Mouse (Mus musculus) forebrain, embryonic 12.5 days (tissue): ENCODE measurements around the gene Coro6. TPM values are rescaled to one million over a fixed set of nuclear protein-coding genes. Genes with fewer than 3 reads are reported as not detected.

ENCODE experiments used
- ATAC-seq: fragments of 200-750 bp; cut with Nextera tagmentation; 2 replicates; pipeline ENCODE4 v1.8.0; 2017; ENCODE audit warnings: moderate TSS enrichment; ENCODE audit not compliant: low FRiP score
- H3K27ac ChIP-seq: fragments of 300-500 bp; sonication (generic); 2 replicates; pipeline ENCODE4 v1.5.1; 2016; ENCODE audit warnings: mild to moderate bottlenecking
- H3K27me3 ChIP-seq: fragments of 300-500 bp; sonication (generic); 2 replicates; pipeline ENCODE4 v1.6.1; 2016; ENCODE audit warnings: mild to moderate bottlenecking
- H3K36me3 ChIP-seq: fragments of 300-500 bp; sonication (generic); replicated peaks from 2 replicates; pipeline ENCODE4 v1.6.1; 2016; ENCODE audit warnings: mild to moderate bottlenecking
- H3K4me1 ChIP-seq: fragments of 300-500 bp; sonication (generic); 2 replicates; pipeline ENCODE4 v1.6.1; 2016
- H3K4me2 ChIP-seq: fragments of 300-500 bp; sonication (generic); 2 replicates; pipeline ENCODE4 v1.6.1; 2016; ENCODE audit warnings: mild to moderate bottlenecking, moderate library complexity
- H3K4me3 ChIP-seq: fragments of 300-500 bp; sonication (generic); replicated peaks from 2 replicates; pipeline ENCODE4 v1.5.1; 2016; ENCODE audit warnings: mild to moderate bottlenecking
- H3K9ac ChIP-seq: fragments of 300-500 bp; sonication (generic); 2 replicates; pipeline ENCODE4 v1.6.1; 2016; ENCODE audit warnings: mild to moderate bottlenecking
- H3K9me3 ChIP-seq: fragments of 300-500 bp; sonication (generic); 2 replicates; pipeline ENCODE4 v1.6.1; 2016
- WGBS: fragments of 180-500 bp; shearing (Covaris S2); methylation state at CpG from one replicate; pipeline ENCODE4 v1.1.7; 2016; 5-methylcytosine and 5-hydroxymethylcytosine counted together
- polyA plus RNA-seq: library from polyadenylated mRNA; unstranded; fragments of >200 nt; fragmentation: Nextera tagmentation; extraction: Ambion mirVana; gene quantifications from 2 replicates; pipeline ENCODE4 v1.2.1, GENCODE M21; 2016

Gene Coro6
- polyA plus RNA-seq, 1 experiment from 2014 or later, result 0.10 TPM

GRCm38 (mm10) chr11:77467784-77468183 lies 5.6 kb downstream of the Coro6 start:
- peaks cover 67% of the 10 kb centered on the region for H3K27me3 ChIP-seq
- WGBS, result 10% methylated on average over 20 of the region's 20 CpGs

DNA sequence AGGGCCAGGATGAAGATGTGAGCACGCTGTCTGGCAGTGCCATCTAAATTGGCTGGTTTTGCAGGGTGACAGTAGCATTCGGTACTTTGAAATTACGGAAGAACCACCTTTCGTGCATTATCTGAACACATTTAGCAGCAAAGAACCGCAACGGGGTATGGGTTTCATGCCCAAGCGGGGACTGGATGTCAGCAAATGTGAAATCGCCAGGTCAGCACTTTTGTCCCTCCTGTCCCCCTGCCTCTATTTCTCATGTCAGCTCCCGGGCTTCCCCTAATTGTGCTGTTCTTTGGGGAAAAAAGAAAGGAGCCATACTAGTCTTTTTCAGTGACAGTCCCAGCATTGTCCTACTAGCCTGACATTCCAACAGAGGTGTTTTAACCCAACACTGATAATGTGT lies 6.2 kb downstream of the Coro6 start:
- 86% methylated on average over 9 of the region's 9 CpGs for WGBS
- Histone ChIP-seq H3K4me3 (no peak overlapping the region), H3K4me2 (no peak overlapping the region), H3K36me3 (peaks cover 34% of the 10 kb centered on the region), H3K4me1 (peaks cover 6% of the 10 kb centered on the region; the same call in 1 of the 2 replicates), H3K9ac (no peak overlapping the region), H3K27me3 (peaks cover 61% of the 10 kb centered on the region), H3K27ac (no peak overlapping the region), H3K9me3 (no peaks in the 10 kb centered on the region)
- no peak for ATAC-seq

More at GRCm38 (mm10) chr11:77467784-77468183, 5.6 kb downstream of the Coro6 start:
- no peaks in the 10 kb centered on the region for H3K9me3 ChIP-seq
- H3K36me3 ChIP-seq, result peaks cover 28% of the 10 kb centered on the region
- no peak overlapping the region for H3K9ac ChIP-seq
- peaks cover 9% of the 10 kb centered on the region for H3K4me1 ChIP-seq
- peak overlapping the region; percentile 31 for H3K4me2 ChIP-seq
- no peak for ATAC-seq
- no peak overlapping the region for H3K27ac ChIP-seq
- H3K4me3 ChIP-seq, result no peak overlapping the region

DNA sequence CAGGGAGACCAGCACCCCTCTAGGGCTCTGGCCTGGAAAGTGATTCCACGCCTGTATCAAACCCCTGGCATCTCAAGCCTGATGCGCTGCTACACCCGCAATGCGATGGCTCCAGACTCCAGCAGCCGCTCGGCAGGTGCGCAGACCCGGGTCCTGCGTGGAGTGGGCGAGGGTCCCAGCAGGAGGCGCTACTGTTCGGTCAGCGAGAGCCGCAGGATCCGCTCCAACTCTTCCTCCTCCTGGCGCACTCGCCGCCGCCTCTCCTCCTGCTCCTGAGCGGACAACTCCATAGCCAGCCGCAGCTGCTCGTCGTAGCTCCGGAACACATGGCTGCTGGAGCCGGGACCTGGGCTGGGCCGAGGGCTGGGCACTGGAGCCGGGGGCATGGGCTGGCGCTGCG lies 9.2 kb downstream of the Coro6 start:
- Histone ChIP-seq H3K9ac (no peak overlapping the region), H3K27me3 (peaks cover 31% of the 10 kb centered on the region), H3K36me3 (peaks cover 54% of the 10 kb centered on the region), H3K4me1 (peaks cover 6% of the 10 kb centered on the region; the same call in 1 of the 2 replicates), H3K27ac (no peak overlapping the region), H3K9me3 (no peaks in the 10 kb centered on the region), H3K4me2 (no peak overlapping the region), H3K4me3 (no peak overlapping the region)
- no peak for ATAC-seq
- 75% methylated on average over 26 of the region's 29 CpGs for WGBS

DNA sequence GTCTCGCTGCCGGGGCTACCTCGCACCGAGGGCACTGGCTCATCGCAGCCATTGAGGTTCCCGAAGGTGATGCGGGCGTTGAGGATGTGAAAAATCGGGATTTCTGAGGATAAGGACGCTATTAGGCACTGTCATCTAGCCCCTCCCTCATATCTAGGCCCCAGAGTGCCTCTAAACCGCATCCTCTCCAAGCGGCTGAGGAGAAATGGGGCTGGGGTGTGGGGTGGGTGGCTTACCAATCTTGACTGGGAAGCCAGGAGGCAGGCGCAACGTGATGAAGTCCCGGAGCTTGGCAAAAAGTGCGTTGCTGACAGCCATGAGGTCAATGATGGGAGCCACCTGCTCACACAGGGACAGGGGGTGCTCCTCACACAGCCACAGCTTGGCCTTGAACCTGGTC lies 10.6 kb downstream of the Coro6 start:
- no peak for ATAC-seq
- Histone ChIP-seq H3K4me1 (peaks cover 3% of the 10 kb centered on the region; the same call in 1 of the 2 replicates), H3K4me2 (no peak overlapping the region), H3K36me3 (peaks cover 57% of the 10 kb centered on the region), H3K4me3 (no peak overlapping the region), H3K27me3 (peaks cover 18% of the 10 kb centered on the region), H3K9me3 (no peaks in the 10 kb centered on the region), H3K27ac (no peak overlapping the region), H3K9ac (no peak overlapping the region)
- 91% methylated on average over 16 of the region's 16 CpGs for WGBS

DNA sequence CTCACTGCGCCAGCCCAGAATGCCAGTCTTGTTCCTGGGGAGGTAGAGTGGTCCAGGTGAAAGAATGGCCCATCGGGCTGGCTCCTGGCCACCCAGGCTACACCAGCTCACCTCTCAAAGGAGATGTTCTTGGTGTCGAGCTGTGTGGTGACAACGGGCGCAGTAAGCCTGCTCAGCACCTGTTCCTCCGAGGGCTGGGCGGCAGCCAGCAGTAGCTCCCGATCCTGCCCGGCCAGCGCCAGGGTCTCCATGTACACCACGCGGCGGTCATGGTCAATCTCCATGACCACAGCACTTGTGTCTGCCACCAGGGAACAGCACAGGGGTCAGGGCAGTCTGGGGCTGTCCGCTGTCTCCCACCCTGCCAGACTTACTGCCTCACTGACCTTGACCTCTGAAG lies 14.0 kb downstream of the Coro6 start:
- Histone ChIP-seq H3K9me3 (no peaks in the 10 kb centered on the region), H3K4me3 (no peak overlapping the region), H3K27ac (no peak overlapping the region), H3K36me3 (peaks cover 44% of the 10 kb centered on the region), H3K4me1 (0 out of 2 replicates have a peak, but pooled peaks cover 4% of the 10 kb centered on the region), H3K9ac (no peak overlapping the region), H3K4me2 (no peak overlapping the region), H3K27me3 (no peaks in the 10 kb centered on the region)
- no peak for ATAC-seq
- WGBS, result 95% methylated on average over 14 of the region's 14 CpGs

GRCm38 (mm10) chr11:77476895-77477294 lies 14.7 kb downstream of the Coro6 start:
- Histone ChIP-seq H3K9ac (no peak overlapping the region), H3K27ac (no peak overlapping the region), H3K4me1 (peaks cover 8% of the 10 kb centered on the region; the same call in 1 of the 2 replicates), H3K4me2 (no peak overlapping the region), H3K27me3 (no peaks in the 10 kb centered on the region), H3K36me3 (peaks cover 38% of the 10 kb centered on the region), H3K9me3 (no peaks in the 10 kb centered on the region), H3K4me3 (no peak overlapping the region)
- ATAC-seq, result no peak
- WGBS, result 90% methylated on average over 6 of the region's 6 CpGs

DNA sequence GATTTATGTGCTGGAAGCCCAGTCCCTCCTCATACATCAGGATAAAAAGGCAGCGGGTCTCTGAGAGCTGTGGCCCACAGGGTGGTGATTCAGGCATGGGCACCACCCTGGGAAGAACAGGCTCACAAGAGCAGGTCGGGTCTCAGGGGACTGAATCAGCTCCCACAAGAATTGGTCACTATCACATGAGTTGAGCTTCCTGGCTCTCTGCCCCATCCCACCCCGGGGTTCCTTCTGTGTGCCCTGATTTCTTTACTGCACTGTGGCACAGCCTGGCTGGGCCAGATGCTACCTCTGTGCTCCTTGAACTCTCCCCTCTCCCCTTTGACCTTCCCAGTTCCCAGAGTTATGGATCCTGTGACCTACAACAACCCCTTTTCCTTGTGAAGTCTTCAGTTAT lies 20.8 kb downstream of the Coro6 start:
- no peak overlapping the region for H3K4me2 ChIP-seq
- no peak overlapping the region for H3K4me3 ChIP-seq
- no peak overlapping the region for H3K9ac ChIP-seq
- no peaks in the 10 kb centered on the region for H3K27me3 ChIP-seq
- WGBS, result 70% methylated on average over 3 of the region's 3 CpGs
- peaks cover 55% of the 10 kb centered on the region for H3K4me1 ChIP-seq
- no peaks in the 10 kb centered on the region for H3K9me3 ChIP-seq
- ATAC-seq, result no peak
- peaks cover 3% of the 10 kb centered on the region; the same call in 1 of the 2 replicates for H3K36me3 ChIP-seq
- no peak overlapping the region for H3K27ac ChIP-seq

GRCm38 (mm10) chr11:77483510-77484255 lies 21.5 kb downstream of the Coro6 start:
- Histone ChIP-seq H3K36me3 (peaks cover 3% of the 10 kb centered on the region; the same call in 1 of the 2 replicates), H3K9ac (no peak overlapping the region), H3K27ac (no peak overlapping the region), H3K9me3 (no peaks in the 10 kb centered on the region), H3K4me2 (no peak overlapping the region), H3K4me1 (peaks cover 62% of the 10 kb centered on the region), H3K27me3 (no peaks in the 10 kb centered on the region), H3K4me3 (no peak overlapping the region)
- 84% methylated on average over 11 of the region's 11 CpGs for WGBS
- ATAC-seq, result no peak

DNA sequence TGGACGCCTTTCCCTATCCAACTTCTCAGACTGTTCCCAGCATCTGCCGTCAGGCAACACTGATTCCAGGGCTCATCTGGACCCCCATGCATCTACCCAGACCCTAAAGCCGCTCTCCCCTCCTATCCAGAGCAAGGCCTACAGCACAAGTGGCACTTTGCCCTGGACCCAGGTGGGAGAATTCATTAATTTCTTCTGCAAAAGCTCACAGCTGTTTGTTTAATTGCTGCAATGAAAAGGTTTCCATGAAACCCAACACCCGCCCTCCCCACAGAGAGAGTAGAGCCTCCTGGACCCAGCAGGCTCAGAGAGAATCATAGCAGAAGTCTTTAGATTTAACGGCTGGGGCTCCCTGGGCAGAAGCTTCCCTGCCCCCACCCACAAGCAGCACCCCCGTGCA lies 23.0 kb downstream of the Coro6 start:
- no peak; the same call in 1 of the 2 replicates for ATAC-seq
- Histone ChIP-seq H3K4me1 (peaks cover 67% of the 10 kb centered on the region), H3K4me2 (peak overlapping the region; percentile 81), H3K36me3 (peaks cover 3% of the 10 kb centered on the region; the same call in 1 of the 2 replicates), H3K9ac (no peak overlapping the region; the same call in 1 of the 2 replicates), H3K9me3 (no peaks in the 10 kb centered on the region), H3K4me3 (0 out of 2 replicates have a peak overlapping the region, but pooled peaks have one; percentile 1), H3K27ac (peak overlapping the region; percentile 57), H3K27me3 (no peaks in the 10 kb centered on the region)
- 35% methylated on average over 6 of the region's 6 CpGs for WGBS

GRCm38 (mm10) chr11:77486798-77487197 lies 24.6 kb downstream of the Coro6 start:
- H3K4me2 ChIP-seq, result peak overlapping the region; percentile 81
- 56% methylated on average over 5 of the region's 5 CpGs for WGBS
- H3K27ac ChIP-seq, result peak overlapping the region; percentile 57
- peaks cover 3% of the 10 kb centered on the region; the same call in 1 of the 2 replicates for H3K36me3 ChIP-seq
- peak overlapping the region; percentile 30; the same call in 1 of the 2 replicates for H3K9ac ChIP-seq
- H3K27me3 ChIP-seq, result no peaks in the 10 kb centered on the region
- ATAC-seq, result no peak
- peak overlapping the region; percentile 0; the same call in 1 of the 2 replicates for H3K4me3 ChIP-seq
- H3K9me3 ChIP-seq, result no peaks in the 10 kb centered on the region
- H3K4me1 ChIP-seq, result peaks cover 76% of the 10 kb centered on the region

GRCm38 (mm10) chr11:77488771-77489581 lies 26.8 kb downstream of the Coro6 start:
- peak overlapping the region; percentile 90 for H3K4me3 ChIP-seq
- peak overlapping the region; percentile 81 for H3K4me2 ChIP-seq
- H3K27ac ChIP-seq, result peak overlapping the region; percentile 91
- WGBS, result 2% methylated on average over 55 of the region's 55 CpGs
- no peaks in the 10 kb centered on the region for H3K9me3 ChIP-seq
- H3K36me3 ChIP-seq, result no peaks in the 10 kb centered on the region
- no peaks in the 10 kb centered on the region for H3K27me3 ChIP-seq
- H3K9ac ChIP-seq, result peak overlapping the region; percentile 94
- ATAC-seq, result no peak
- H3K4me1 ChIP-seq, result peaks cover 75% of the 10 kb centered on the region

DNA sequence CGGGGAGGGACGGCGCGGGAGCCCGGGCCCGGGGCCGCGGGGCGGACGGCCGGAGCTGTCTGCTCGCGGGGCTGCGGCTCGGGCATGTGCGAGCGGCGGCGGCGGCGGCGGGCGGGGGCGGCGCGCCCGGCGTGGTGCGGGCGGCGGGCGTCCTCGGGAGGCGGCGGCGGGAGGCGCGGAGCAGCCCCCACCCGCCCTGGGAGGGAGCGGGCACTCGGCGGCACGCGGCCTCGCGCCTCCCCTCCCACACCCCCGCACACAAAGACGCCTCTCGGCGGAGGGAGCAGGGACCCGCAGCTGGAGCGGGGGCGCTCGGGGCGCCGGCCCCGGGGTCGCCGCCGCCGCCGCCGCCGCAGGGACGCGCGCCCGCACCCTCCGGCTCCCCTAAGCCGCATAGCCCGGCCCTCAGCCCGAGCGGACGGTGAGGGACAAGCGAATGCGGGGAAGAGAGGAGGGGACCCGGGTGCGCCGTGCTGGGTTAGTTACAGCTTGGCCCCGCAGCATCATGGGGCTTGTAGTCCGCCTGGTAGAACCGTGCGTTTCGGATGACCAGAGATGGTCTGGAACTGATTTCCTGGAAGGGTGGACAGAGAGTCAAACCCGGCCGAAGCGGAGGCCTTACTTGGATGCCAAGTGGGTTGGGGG lies 27.5 kb downstream of the Coro6 start, which contains the start of gene Ankrd13b:
TSS of gene Ankrd13b (minus strand) at position 88 of the 645 bp plus-strand sequence.
- H3K4me2 ChIP-seq, result peak within 1 kb of the TSS; percentile 81
- H3K4me3 ChIP-seq, result peak within 1 kb of the TSS; percentile 90
- H3K36me3 ChIP-seq, result no peaks in the 10 kb centered on the region
- no peaks in the 10 kb centered on the region for H3K27me3 ChIP-seq
- H3K4me1 ChIP-seq, result peaks cover 81% of the 10 kb centered on the region
- WGBS, result under 1% methylated on average over 53 of the region's 87 CpGs
- peak within 1 kb of the TSS; percentile 91 for H3K27ac ChIP-seq
- H3K9me3 ChIP-seq, result no peaks in the 10 kb centered on the region
- peak; percentile 63 for ATAC-seq
- peak within 1 kb of the TSS; percentile 94 for H3K9ac ChIP-seq
